Mouse (Mus musculus) testis, adult 2 months (tissue): ENCODE measurements around the gene Edem1.

Experiments used
- CTCF ChIP-seq: fragments of 200-500 bp; IDR thresholded peaks from 2 replicates; pipeline ENCODE4 v1.5.1; 2012; ENCODE audit warnings: low read depth, mild to moderate bottlenecking, inconsistent platforms, low read length, moderate library complexity; ENCODE audit not compliant: control insufficient read depth, insufficient read depth, insufficient replicate concordance
- POLR2A ChIP-seq: fragments of 200-500 bp; IDR thresholded peaks from 2 replicates; pipeline ENCODE4 v1.6.1; 2012; ENCODE audit warnings: low read depth, mild to moderate bottlenecking, inconsistent platforms, low read length, moderate library complexity; ENCODE audit not compliant: control insufficient read depth

DNA sequence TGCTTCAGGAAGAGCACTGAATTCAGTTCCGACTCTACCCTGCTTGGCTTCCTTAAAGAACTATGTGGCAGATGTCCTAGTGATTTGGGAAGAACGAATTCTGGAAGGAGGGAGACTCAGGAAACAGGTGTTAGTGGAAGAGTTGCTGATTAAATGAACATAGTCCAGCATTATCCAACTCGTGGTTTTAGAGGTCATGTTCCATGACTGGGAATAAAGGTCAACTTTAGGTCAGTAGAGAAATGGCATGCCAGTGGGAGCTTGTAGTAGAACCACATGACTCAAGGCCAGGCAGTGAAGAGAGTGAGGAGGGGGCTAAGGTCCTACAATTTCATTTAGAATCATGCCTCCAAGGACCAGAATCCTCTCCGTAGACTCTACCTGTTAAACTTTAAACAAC, 57.9 kb downstream of the Edem1 start:
- TF ChIP-seq CTCF = no peak
- no peak for TF ChIP-seq POLR2A
